Comparison of ENCODE assay signal across 16 mouse cellular contexts in the genomic region with DNA sequence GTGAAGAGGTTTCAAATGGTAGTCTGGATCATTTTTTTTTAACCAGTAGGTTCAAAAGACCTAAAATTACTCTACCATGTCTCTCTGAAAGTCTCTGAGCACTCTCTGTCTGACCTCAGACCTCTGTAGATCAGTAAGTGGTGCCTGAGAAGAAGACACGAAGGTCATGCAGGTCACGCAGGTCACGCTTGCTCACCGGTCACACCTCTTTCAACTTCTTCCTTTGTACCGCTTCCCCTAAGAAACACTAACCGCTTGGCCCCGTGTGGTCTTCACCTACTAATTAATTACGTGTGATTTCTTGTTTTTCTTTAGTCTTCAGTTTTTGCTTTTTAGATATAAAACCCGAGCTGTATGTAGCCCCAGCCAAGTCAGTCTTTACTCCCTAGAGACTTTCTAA.
"Had no signal": no experiment of that assay in that cellular context is flagged by ENCODE, and none has a peak within 500 bp of the region (broad histone marks: within the 10 kb centered on the region; RNA-seq: fewer than 3 reads in every experiment).

No protein-coding gene starts in this region.

- H3K36me3 ChIP-seq: liver, embryonic 13.5 days; liver, embryonic 15.5 days; lung, embryonic 15.5 days; midbrain, embryonic 10.5 days; midbrain, embryonic 12.5 days; neural tube, embryonic 12.5 days had no signal

- H3K27me3 ChIP-seq: liver, embryonic 13.5 days; liver, embryonic 15.5 days; lung, embryonic 15.5 days; midbrain, embryonic 12.5 days; neural tube, embryonic 12.5 days had no signal

- DNase-seq: liver, embryonic 13.5 days; liver, postnatal 0 days; lung, adult 2 months; lung, postnatal 14 days; lung, postnatal 36 days; midbrain, embryonic 14.5 days; right cerebral cortex, postnatal 14 days; spleen, adult 18-20 months; thymus, adult 18-20 months; thymus, postnatal 14 days; thymus, postnatal 36 days had no signal
